Mouse (Mus musculus): ENCODE results near the gene H2-T23. TPM values are rescaled to one million over a fixed set of nuclear protein-coding genes. Genes with fewer than 3 reads are reported as not detected.
"Not testable (repeated sequence)": the region's sequence is repeated elsewhere in the genome, so short reads cannot be mapped to it uniquely, and the experiment has no call there.

Gene H2-T23
- polyA plus RNA-seq, 1 experiment: 0.46 TPM

DNA sequence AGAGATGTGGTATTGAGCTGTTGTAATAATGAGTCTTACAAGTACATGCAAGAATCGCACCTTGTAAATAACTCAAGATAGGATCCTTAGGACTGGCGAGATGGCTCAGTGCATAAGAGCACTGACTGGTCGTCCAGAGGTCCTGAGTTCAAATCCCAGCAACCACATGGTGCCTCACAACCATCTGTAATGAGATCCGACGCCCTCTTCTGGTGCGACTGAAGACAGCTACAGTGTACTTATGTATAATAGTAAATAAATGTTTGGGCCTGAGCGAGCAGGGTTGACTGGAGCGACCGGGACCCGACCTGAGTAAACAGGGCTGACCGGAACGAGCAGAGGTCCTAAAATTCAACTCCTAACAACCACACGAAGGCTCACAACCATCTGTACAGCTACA lies 3.5 kb upstream of the H2-T23 start:
- H3K4me1 ChIP-seq (ENCODE audit: control insufficient read depth, insufficient read depth, low read length); H3K27ac ChIP-seq (ENCODE audit: insufficient read depth, low read length); H3K9me3 ChIP-seq (replicated peaks; ENCODE audit: control insufficient read depth, insufficient read depth, low read length, poor library complexity, severe bottlenecking); H3K27me3 ChIP-seq (ENCODE audit: control insufficient read depth, insufficient read depth, low read length, poor library complexity, severe bottlenecking); H3K4me3 ChIP-seq (ENCODE audit: low read depth, low read length); H3K9ac ChIP-seq (ENCODE audit: low read depth, poor library complexity, severe bottlenecking); H3K36me3 ChIP-seq (ENCODE audit: control insufficient read depth, insufficient read depth, low read length, poor library complexity, severe bottlenecking): not testable (repeated sequence)

DNA sequence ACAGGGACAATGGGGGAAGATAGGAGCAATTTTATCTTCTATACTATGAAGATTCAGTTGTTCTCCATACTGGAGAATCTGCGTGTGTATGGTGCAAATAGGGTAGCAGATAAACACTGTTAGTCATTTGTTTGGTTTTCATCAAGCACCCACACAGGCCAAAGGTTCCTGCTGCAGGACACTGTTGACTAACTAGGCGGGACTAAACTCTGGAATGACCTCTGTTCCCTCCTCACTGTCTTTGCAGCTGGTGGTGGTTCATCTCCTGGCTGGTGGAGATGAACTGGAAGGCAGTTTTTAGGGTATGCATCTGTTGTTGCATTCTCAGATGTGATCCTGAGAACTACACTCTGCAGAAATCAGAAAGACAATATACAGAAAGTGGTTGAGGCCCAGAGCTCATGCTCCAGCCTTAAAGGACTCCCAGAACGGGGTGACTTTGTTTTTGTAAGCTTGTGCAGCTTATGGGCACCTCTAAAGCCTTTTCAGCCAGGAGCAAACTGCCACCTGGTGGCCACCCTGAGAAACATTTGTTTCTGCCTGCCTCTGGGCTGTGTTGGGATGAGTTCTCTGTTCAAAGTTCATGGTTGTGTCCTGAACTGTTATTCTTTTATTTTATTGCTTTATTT lies 2.5 kb upstream of the H2-T23 start:
- H3K4me3 ChIP-seq (ENCODE audit: low read depth, low read length); H3K4me1 ChIP-seq (ENCODE audit: control insufficient read depth, insufficient read depth, low read length); H3K36me3 ChIP-seq (ENCODE audit: control insufficient read depth, insufficient read depth, low read length, poor library complexity, severe bottlenecking); H3K27ac ChIP-seq (ENCODE audit: insufficient read depth, low read length); H3K9me3 ChIP-seq (replicated peaks; ENCODE audit: control insufficient read depth, insufficient read depth, low read length, poor library complexity, severe bottlenecking); H3K27me3 ChIP-seq (ENCODE audit: control insufficient read depth, insufficient read depth, low read length, poor library complexity, severe bottlenecking); H3K9ac ChIP-seq (ENCODE audit: low read depth, poor library complexity, severe bottlenecking): not testable (repeated sequence)

DNA sequence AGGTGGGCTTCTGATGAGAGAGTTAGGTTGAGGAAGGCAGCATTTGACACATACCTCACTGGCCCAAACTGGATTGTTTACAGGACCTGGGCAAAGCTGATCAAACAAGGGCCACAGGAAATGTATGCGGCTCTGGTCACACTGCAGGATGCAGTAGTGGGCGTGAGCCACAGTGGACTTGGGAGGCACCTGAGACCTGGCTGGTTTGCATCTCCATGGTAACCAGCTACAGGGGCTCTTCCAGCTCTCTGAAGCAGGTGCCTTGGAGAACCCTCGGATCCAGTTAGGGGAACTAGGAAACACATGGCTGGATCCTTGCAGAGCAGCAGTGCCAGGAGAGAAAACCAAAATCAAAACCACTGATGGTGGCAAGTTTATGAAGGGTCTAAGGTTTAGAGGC lies 1.9 kb upstream of the H2-T23 start:
- not testable (repeated sequence) for H3K4me1 ChIP-seq (ENCODE audit: control insufficient read depth, insufficient read depth, low read length); H3K27me3 ChIP-seq (ENCODE audit: control insufficient read depth, insufficient read depth, low read length, poor library complexity, severe bottlenecking); H3K9me3 ChIP-seq (replicated peaks; ENCODE audit: control insufficient read depth, insufficient read depth, low read length, poor library complexity, severe bottlenecking); H3K27ac ChIP-seq (ENCODE audit: insufficient read depth, low read length); H3K9ac ChIP-seq (ENCODE audit: low read depth, poor library complexity, severe bottlenecking); H3K4me3 ChIP-seq (ENCODE audit: low read depth, low read length); H3K36me3 ChIP-seq (ENCODE audit: control insufficient read depth, insufficient read depth, low read length, poor library complexity, severe bottlenecking)

DNA sequence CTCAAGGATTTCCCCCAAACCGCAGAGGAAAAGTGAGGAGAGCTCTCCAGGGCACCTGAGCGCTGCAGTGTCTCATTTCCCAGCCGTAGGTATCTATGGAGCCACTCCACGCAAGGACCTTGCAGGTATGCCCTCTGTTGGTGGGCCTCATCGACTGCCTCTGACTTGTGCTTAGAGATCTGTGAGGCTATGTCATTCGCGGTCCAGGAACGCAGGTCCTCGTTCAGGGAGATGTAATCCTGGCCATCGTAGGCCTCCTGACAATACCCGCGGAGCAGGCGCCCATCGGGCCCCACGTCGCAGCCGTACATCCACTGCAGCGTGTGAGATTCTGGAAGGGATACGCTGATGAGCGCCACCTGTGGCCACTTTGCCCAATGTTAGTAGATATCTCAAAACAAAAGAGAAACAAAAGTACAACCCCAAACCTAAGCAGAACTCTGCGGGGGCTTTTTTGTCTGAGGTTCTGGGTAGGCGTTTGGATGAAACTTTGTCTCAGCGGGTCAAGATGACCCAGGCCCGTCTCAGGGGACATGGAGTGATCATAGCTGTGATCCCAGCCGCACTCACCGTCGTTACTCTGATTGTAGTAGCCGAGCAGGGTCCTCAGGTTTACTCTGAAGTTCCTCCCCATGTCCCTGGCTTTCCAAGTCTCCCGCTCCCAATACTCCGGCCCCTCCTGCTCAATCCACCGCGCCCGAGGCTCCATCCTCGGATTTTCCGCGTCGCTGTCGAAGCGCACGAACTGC lies 898 bp downstream of the H2-T23 start:
- peak overlapping the region; percentile 42 for H3K4me3 ChIP-seq (ENCODE audit: low read depth, low read length)

DNA sequence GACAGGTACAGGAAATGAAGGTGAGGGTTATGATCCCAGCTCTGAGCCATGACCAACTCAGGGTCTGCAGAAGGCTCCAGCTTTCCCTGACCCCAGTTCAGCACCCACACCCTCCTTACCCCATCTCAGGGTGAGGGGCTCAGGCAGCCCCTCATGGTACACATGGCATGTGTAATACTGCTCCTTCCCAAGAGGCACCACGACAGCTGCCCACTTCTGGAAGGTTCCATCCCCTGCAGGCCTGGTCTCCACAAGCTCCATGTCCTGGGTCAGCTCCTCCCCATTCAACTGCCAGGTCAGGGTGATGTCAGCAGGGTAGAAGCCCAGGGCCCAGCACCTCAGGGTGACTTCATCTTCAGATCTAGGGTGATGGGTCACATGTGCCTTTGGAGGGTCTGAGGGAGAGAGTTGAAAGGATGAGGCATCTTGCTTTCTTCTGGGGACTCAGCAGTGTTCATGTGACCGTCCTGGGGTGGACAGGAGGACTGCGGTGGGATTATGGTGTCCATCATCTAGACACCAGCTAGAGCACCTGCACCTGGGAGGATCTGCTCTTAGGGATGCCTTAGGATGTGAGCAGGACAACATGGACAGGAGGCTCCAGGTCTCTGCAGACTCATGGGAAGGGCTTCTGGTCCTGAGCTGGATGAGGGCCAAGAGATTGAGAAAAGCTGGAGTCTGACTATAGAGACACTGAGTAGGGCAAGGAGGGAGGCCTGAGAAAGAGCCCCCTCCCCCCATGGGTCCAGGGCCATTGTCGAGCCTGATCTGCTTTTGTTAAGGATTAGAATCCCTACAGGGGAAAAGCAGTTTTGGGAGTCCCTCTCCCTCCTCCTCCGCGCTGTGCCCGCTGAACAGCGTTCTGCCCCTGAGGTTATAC lies 1.7 kb downstream of the H2-T23 start:
- H3K9ac ChIP-seq (ENCODE audit: low read depth, poor library complexity, severe bottlenecking); H3K36me3 ChIP-seq (ENCODE audit: control insufficient read depth, insufficient read depth, low read length, poor library complexity, severe bottlenecking); H3K27ac ChIP-seq (ENCODE audit: insufficient read depth, low read length); H3K4me3 ChIP-seq (ENCODE audit: low read depth, low read length); H3K27me3 ChIP-seq (ENCODE audit: control insufficient read depth, insufficient read depth, low read length, poor library complexity, severe bottlenecking); H3K4me1 ChIP-seq (ENCODE audit: control insufficient read depth, insufficient read depth, low read length): not testable (repeated sequence)
- peaks cover 11% of the 10 kb centered on the region for H3K9me3 ChIP-seq (replicated peaks; ENCODE audit: control insufficient read depth, insufficient read depth, low read length, poor library complexity, severe bottlenecking)

More for the DNA sequence above, 898 bp downstream of the H2-T23 start:
- not testable (repeated sequence) for H3K9me3 ChIP-seq (replicated peaks; ENCODE audit: control insufficient read depth, insufficient read depth, low read length, poor library complexity, severe bottlenecking); H3K9ac ChIP-seq (ENCODE audit: low read depth, poor library complexity, severe bottlenecking); H3K27ac ChIP-seq (ENCODE audit: insufficient read depth, low read length); H3K4me1 ChIP-seq (ENCODE audit: control insufficient read depth, insufficient read depth, low read length); H3K36me3 ChIP-seq (ENCODE audit: control insufficient read depth, insufficient read depth, low read length, poor library complexity, severe bottlenecking); H3K27me3 ChIP-seq (ENCODE audit: control insufficient read depth, insufficient read depth, low read length, poor library complexity, severe bottlenecking)
- TF ChIP-seq CTCF (IDR thresholded peaks at IDR 0.05; ENCODE audit: low read depth, low read length): peak; percentile 20

DNA sequence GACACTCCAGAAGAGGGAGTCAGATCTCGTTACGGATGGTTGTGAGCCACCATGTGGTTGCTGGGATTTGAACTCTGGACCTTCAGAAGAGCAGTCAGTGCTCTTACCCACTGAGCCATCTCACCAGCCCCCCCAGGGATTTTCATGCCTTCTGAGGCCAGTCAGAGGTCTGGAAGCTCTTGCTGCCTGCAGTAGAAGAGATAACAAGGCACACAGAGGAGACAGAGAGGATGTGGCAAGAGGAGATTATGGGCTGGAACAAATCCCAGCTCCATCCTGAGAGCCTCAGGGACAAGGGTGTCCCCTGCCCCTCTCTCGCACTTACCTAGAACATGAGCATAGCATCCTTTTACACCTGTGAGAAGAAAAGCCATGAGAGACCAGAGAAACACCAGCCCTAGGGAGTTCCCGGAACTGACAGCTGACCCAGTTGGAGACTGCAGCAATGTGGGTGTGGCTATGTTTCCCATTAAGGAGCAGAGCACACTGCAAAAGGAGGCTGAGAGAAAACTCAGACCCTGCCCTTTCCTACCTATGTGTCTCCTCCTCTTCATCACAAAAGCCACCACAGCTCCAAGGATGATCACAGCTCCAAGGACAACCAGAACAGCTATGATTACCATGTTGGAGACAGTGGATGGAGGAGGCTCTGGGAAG lies 2.5 kb downstream of the H2-T23 start:
- not testable (repeated sequence) for H3K27me3 ChIP-seq (ENCODE audit: control insufficient read depth, insufficient read depth, low read length, poor library complexity, severe bottlenecking); H3K9ac ChIP-seq (ENCODE audit: low read depth, poor library complexity, severe bottlenecking); H3K36me3 ChIP-seq (ENCODE audit: control insufficient read depth, insufficient read depth, low read length, poor library complexity, severe bottlenecking); H3K4me3 ChIP-seq (ENCODE audit: low read depth, low read length); H3K4me1 ChIP-seq (ENCODE audit: control insufficient read depth, insufficient read depth, low read length); H3K27ac ChIP-seq (ENCODE audit: insufficient read depth, low read length)
- peaks cover 16% of the 10 kb centered on the region for H3K9me3 ChIP-seq (replicated peaks; ENCODE audit: control insufficient read depth, insufficient read depth, low read length, poor library complexity, severe bottlenecking)

All from ES-Bruce4 (cell line).